Mouse (Mus musculus): Measurements from ENCODE around the gene Grasp.

Grasp gene

DNA sequence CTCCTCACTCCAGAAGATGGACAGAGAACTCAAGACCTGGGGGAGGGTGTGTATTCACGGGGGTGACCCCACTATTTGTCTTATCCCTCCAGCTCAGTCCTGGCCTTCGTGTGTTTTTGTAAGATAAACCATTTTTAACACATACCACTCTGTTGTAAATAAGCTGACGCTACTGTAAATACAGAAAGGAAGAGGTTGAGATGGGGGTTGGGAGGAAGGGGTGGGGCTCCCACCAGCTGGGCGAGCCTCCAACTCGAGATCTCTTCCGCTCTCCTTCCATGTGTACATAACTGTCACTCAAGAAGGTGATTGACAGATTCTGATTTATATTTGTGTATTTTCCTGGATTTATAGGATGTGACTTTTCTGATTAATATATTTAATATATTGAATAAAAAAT lies 50.4 kb downstream of the Grasp start:
- DNase-seq (ENCODE audit: low spot score) = no peak

- DNase-seq (ENCODE audit: low spot score) = no peak
These were observed 53.4 kb downstream of the Grasp start for GRCm38 (mm10) chr15:101277351-101277899.

DNA sequence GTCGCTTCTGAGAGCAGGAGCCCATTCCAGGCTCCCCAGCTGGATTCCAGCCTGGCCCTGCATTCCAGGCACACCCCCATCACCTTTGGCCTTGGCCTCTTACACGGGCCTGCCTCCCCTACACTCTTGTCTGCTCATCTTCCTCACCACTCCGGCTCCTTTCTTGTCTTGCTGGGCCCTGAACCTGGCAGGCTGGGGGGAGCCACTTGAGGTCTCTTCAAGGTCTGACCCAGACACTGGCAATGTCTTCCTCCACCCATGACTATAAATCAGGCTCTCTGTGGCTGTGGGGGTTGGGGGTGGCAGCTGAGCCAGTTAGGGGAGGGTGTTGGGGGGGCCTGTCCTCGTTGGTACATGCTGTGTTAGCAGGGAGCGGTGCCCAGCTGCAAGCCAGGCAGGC lies 54.6 kb downstream of the Grasp start:
- DNase-seq (ENCODE audit: low spot score) = no peak

GRCm38 (mm10) chr15:101279430-101279999 lies 55.5 kb downstream of the Grasp start:
- no peak for DNase-seq (ENCODE audit: low spot score)

Measured in left cerebral cortex, adult 11 months (tissue).